Mouse (Mus musculus) Patski (cell line): ENCODE data around the gene Homer2. TPM values are rescaled to one million over a fixed set of nuclear protein-coding genes. Genes with fewer than 3 reads are reported as not detected.

Experiments used
- ATAC-seq: fragments of 100-300 bp; one replicate; pipeline ENCODE4 v1.8.0; 2021
- CTCF ChIA-PET: fragments of 350-600 bp; sonication (Branson Sonifier 250); formaldehyde crosslinking; loops from one replicate; lab custom pipeline; 2022; ENCODE audit warnings: inconsistent platforms; lab: Charles Lee
- POLR2A ChIA-PET: fragments of 350-600 bp; sonication (Branson Sonifier 250); formaldehyde crosslinking; loops from one replicate; lab custom pipeline; 2022; ENCODE audit warnings: antibody characterized with exemption, inconsistent platforms; lab: Charles Lee
- DNase-seq: peaks from one replicate; pipeline ENCODE4 v3.0.0-alpha.2; 2011; ENCODE audit warnings: low read depth, low spot score
- H3K27me3 ChIP-seq: fragments of 371-371 bp; one replicate; pipeline ENCODE4 v1.5.1; 2021
- CTCF ChIP-seq: fragments of 100-300 bp; IDR thresholded peaks from one replicate; pipeline ENCODE4 v1.5.1; 2021
- in situ Hi-C: fragments of 300-500 bp; cut with MboI; formaldehyde crosslinking; loops from 3 replicates; pipeline ENCODE4 v1.11.1; 2018; ENCODE audit warnings: low pct_unique_long_range_greater_than_20kb, mixed read lengths
- polyA plus RNA-seq: library from polyadenylated mRNA; unstranded; gene quantifications from one replicate; pipeline ENCODE4 v1.2.3, GENCODE M21; 2021

Gene Homer2
- polyA plus RNA-seq, 1 experiment from 2014 or later, result 5.5 TPM

- TF ChIP-seq CTCF, result no peak
- ChIA-PET POLR2A (no interaction called here), CTCF (no interaction called here)
- ATAC-seq (no peak), DNase-seq (no peak)
- no peaks in the 10 kb centered on the region for H3K27me3 ChIP-seq
- in situ Hi-C loops, result no loop called here
Measured at GRCm38 (mm10) chr7:81610125-81610524, 97.2 kb downstream of the Homer2 start.

- no peaks in the 10 kb centered on the region for H3K27me3 ChIP-seq
- peak; percentile 35 for ATAC-seq
- DNase-seq, result peak; percentile 9
- no peak for TF ChIP-seq CTCF
- ChIA-PET CTCF (interaction anchor here (1.1 kb wide), 1 partner anchor 35 kb away, joined by 3 read pairs; the partner anchor contains the start of gene Whamm), POLR2A (no interaction called here)
- in situ Hi-C loops, result no loop called here
Measured at GRCm38 (mm10) chr7:81606452-81606851, 100.9 kb downstream of the Homer2 start.

DNA sequence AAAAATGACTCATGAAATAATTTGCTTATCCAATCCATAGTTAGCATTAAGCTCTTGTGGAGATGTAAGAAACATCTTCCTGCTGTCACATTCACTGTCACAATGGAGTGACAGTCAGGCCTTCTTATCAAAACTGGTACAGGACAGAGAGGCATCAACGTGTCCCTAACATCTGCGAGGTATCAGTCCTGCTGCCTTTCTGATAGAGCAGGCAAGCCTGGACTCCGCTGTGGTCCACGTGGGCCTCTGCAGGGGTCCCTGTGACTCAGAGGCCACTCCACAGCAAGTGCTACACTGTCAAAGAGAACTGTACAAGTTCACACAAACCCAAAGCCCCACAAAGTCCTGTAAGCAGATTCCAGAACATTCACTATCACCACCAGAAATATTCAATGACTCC, 101.8 kb downstream of the Homer2 start:
- in situ Hi-C loops, result no loop called here
- ChIA-PET POLR2A (no interaction called here), CTCF (no interaction called here)
- no peak for TF ChIP-seq CTCF
- no peaks in the 10 kb centered on the region for H3K27me3 ChIP-seq
- DNase-seq (no peak), ATAC-seq (no peak)

- no peak for DNase-seq
- CTCF ChIA-PET, result no interaction called here
Measured at GRCm38 (mm10) chr7:81604991-81605390, 102.3 kb downstream of the Homer2 start.

DNA sequence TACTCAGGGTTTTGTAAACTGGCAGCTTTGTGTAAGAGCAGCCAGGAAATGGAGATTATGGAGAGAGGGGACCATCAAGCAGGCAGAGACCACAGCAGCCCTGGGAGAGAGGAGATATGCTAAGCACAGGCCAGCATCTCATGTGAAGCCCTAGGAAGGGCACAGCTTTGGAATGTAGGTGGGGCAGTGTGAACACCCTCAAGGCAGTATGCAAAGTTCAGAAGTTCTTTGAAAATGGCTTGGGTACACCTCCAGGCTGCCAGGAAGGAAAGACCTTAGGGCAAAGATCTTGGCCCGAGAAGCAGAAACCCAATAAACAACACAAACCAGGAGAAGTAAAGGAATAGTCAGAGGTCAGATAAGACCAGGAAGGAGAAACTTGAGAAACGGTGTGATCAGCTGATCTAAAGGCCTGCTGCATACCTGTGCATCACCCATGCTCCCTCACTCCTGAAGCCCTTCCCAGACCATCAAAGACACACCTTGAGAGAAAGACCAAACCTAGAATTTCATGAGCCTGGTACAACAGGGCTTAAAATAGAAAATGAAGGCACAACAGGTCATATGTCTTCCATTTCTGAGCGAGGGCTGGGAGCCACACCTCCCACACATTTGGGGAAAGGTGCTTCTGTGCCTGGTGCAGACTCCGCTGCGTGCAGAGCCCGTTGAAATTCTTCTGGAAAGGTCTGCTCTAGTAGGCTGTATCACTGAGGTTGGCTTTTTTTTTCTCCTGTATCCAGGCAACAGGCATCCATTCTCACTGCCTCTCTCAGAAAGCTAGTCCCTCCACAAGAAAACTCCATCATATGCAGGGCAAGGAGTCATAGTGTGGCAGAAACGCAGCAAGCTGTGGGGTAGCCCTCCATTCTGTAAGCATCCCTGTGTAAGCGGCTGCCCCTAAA, 107.7 kb downstream of the Homer2 start:
- ATAC-seq, result no peak
- no peak for TF ChIP-seq CTCF
- no peaks in the 10 kb centered on the region for H3K27me3 ChIP-seq
- no peak for DNase-seq
- ChIA-PET CTCF (interaction anchor here (1.2 kb wide), 1 partner anchor 12 kb away, joined by 4 read pairs; no protein-coding TSS in a partner anchor), POLR2A (interaction anchor here (0.6 kb wide), 1 partner anchor 62 kb away, joined by 3 read pairs; no protein-coding TSS in a partner anchor)
- in situ Hi-C loops, result no loop called here

More at GRCm38 (mm10) chr7:81604991-81605390, 102.3 kb downstream of the Homer2 start:
- TF ChIP-seq CTCF, result no peak
- in situ Hi-C loops, result no loop called here
- no peaks in the 10 kb centered on the region for H3K27me3 ChIP-seq
- POLR2A ChIA-PET, result no interaction called here
- no peak for ATAC-seq

GRCm38 (mm10) chr7:81597660-81598059, 109.7 kb downstream of the Homer2 start:
- no peak for TF ChIP-seq CTCF
- ChIA-PET CTCF (no interaction called here), POLR2A (interaction anchor here (0.6 kb wide), 1 partner anchor 88 kb away, joined by 3 read pairs; no protein-coding TSS in a partner anchor)
- H3K27me3 ChIP-seq, result no peaks in the 10 kb centered on the region
- ATAC-seq (no peak), DNase-seq (no peak)
- in situ Hi-C loops, result no loop called here

DNA sequence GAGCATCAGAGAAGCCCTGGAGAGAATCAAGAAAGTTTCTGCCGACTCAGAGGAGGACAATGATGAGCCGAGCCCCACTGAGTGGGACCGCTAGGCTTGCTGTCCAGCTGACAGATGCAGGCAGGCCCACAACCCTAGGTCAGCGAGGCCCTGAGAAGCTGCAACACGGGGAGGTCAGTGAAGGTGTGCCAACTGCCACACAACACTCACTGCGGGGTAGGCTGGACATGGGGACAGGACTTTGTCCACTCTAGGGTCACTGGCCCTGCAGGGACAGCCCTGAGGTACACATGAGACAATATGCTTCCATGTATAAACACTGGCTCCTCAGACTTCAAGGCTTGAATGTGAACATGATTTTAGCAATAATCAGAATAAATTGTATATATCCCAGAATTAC, 111.2 kb downstream of the Homer2 start:
- ChIA-PET POLR2A (no interaction called here), CTCF (no interaction called here)
- no peak for DNase-seq
- ATAC-seq, result no peak
- no peak for TF ChIP-seq CTCF
- H3K27me3 ChIP-seq, result no peaks in the 10 kb centered on the region
- in situ Hi-C loops, result no loop called here

- in situ Hi-C loops, result no loop called here
- ChIA-PET POLR2A (no interaction called here), CTCF (no interaction called here)
- TF ChIP-seq CTCF, result no peak
- DNase-seq (no peak), ATAC-seq (no peak)
- no peaks in the 10 kb centered on the region for H3K27me3 ChIP-seq
Measured at GRCm38 (mm10) chr7:81595056-81595455, 112.3 kb downstream of the Homer2 start.

- ATAC-seq (no peak), DNase-seq (no peak)
- POLR2A ChIA-PET, result no interaction called here
- in situ Hi-C loops, result no loop called here
- no peaks in the 10 kb centered on the region for H3K27me3 ChIP-seq
- CTCF ChIA-PET, result interaction anchor here (1.1 kb wide), 1 partner anchor 8 kb away, joined by 3 read pairs; no protein-coding TSS in a partner anchor
- no peak for TF ChIP-seq CTCF
Measured at GRCm38 (mm10) chr7:81593387-81593786, 113.9 kb downstream of the Homer2 start.

DNA sequence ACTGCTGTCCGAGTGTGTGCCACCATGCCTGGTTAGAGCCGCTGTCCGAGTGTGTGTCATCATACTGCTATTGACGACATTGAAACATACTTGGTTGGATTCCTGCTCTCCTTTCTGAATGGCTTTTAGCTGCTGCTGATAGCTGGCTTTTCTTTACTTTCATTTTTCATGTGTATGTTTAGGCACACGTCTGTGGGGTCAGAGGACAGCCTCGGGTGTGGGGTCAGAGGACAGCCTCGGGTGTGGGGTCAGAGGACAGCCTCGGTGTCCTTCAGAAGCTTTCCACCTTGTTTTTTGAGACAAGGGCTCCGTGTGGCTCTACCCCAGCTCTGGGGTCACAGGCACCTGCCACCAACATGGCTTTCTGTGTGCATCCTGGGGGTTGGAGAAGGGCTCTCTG, 114.6 kb downstream of the Homer2 start:
- ATAC-seq (no peak), DNase-seq (no peak)
- CTCF ChIA-PET, result interaction anchor here (1.1 kb wide), 1 partner anchor 9 kb away, joined by 3 read pairs; no protein-coding TSS in a partner anchor
- POLR2A ChIA-PET, result interaction anchor here (1.0 kb wide), 1 partner anchor 12 kb away, joined by 3 read pairs; no protein-coding TSS in a partner anchor
- no peaks in the 10 kb centered on the region for H3K27me3 ChIP-seq
- no peak for TF ChIP-seq CTCF
- in situ Hi-C loops, result no loop called here

- ChIA-PET CTCF (interaction anchor here (1.1 to 1.4 kb wide), 2 partner anchors 13 to 25 kb away, joined by 3 to 4 read pairs; no protein-coding TSS in a partner anchor), POLR2A (no interaction called here)
- in situ Hi-C loops, result no loop called here
- TF ChIP-seq CTCF, result no peak
- H3K27me3 ChIP-seq, result no peaks in the 10 kb centered on the region
- no peak for DNase-seq
- ATAC-seq, result no peak
Measured at GRCm38 (mm10) chr7:81587238-81587637, 120.1 kb downstream of the Homer2 start.
